8 mouse cellular contexts compared by ENCODE assay signal in the genomic region with DNA sequence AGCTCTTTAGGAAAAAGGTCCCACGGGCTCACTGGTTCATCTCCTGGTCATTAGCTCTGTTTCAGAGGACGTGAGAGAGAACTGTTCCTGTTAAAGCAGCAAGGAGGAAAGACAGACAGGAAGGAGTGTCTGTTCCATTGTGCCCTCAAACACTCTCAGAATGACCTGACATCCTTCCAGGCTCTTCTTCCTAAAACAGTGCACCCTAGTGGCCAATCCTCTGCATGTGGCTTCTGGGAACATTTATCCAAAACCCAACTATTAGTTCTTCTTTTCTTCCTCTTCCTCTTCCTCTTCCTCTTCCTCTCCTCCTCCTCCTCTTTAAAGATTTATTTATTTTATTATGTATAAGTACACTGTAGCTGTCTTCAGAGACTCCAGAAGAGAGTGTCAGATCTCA. TPM values are rescaled to one million over a fixed set of nuclear protein-coding genes. Genes with fewer than 3 reads are reported as not detected.
DNase-seq lines count a peak whose midpoint lies in the region; ATAC-seq and TF ChIP-seq lines count a peak whose summit lies in the region.

No protein-coding gene starts in this region.

- 46% methylated on average over 2 of the region's 2 CpGs for WGBS in liver, postnatal 0 days (ENCODE audit: insufficient replicate concordance)
- 26% methylated on average over 2 of the region's 2 CpGs for WGBS in liver, embryonic 11.5 days

- H3K4me2 ChIP-seq in liver, postnatal 0 days (ENCODE audit: low read depth, low read length): no peak overlapping the region
- H3K4me2 ChIP-seq in liver, embryonic 11.5 days: no peak overlapping the region

- no peak overlapping the region for H3K9ac ChIP-seq in liver, postnatal 0 days (replicated peaks)
- no peak overlapping the region for H3K9ac ChIP-seq in liver, embryonic 11.5 days (ENCODE audit: low read depth, low read length)

- ATAC-seq in liver, postnatal 0 days: no peak
- ATAC-seq in liver, embryonic 11.5 days (replicated peaks; ENCODE audit: low FRiP score): no peak

- no peaks in the 10 kb centered on the region for H3K27me3 ChIP-seq in liver, postnatal 0 days (ENCODE audit: insufficient read depth, low read length)
- no peaks in the 10 kb centered on the region for H3K27me3 ChIP-seq in liver, embryonic 11.5 days (replicated peaks; ENCODE audit: control insufficient read depth, insufficient read depth, low read length)

- no peak overlapping the region for H3K4me3 ChIP-seq in liver, postnatal 0 days (ENCODE audit: low read depth, low read length)
- H3K4me3 ChIP-seq in liver, embryonic 11.5 days (ENCODE audit: low read depth, low read length): no peak overlapping the region

- TF ChIP-seq CTCF in liver, postnatal 0 days (IDR thresholded peaks at IDR 0.05; ENCODE audit: low read depth): peak; percentile 56

- H3K4me1 ChIP-seq in liver, postnatal 0 days (ENCODE audit: insufficient read depth): no peaks in the 10 kb centered on the region
- H3K4me1 ChIP-seq in liver, embryonic 11.5 days (replicated peaks; ENCODE audit: control insufficient read depth, insufficient read depth, low read length): no peaks in the 10 kb centered on the region

- no peaks in the 10 kb centered on the region for H3K36me3 ChIP-seq in liver, postnatal 0 days (replicated peaks; ENCODE audit: insufficient read depth, low read length)
- no peaks in the 10 kb centered on the region for H3K36me3 ChIP-seq in liver, embryonic 11.5 days (ENCODE audit: control insufficient read depth, insufficient read depth, low read length)

- no peak overlapping the region for H3K27ac ChIP-seq in liver, postnatal 0 days (ENCODE audit: low read depth)
- H3K27ac ChIP-seq in liver, embryonic 11.5 days (ENCODE audit: low read depth, low read length): no peak overlapping the region

- TF ChIP-seq EP300 in liver, postnatal 0 days (IDR thresholded peaks at IDR 0.05; ENCODE audit: low read depth): no peak

- peak; percentile 46 for DNase-seq in gastrocnemius, adult 18-20 months (ENCODE audit: low spot score)
- DNase-seq in gastrocnemius, postnatal 4 days (ENCODE audit: low spot score in 2 of 2): no peak
- no peak for DNase-seq in liver, postnatal 0 days
- no peak for DNase-seq in liver, embryonic 11.5 days (ENCODE audit: low spot score)
- DNase-seq in ZHBTc4 (ENCODE audit: low read depth, low spot score): peak; percentile 84
- DNase-seq in retina, postnatal 1 day: peak; percentile 53
- no peak for DNase-seq in spleen, postnatal 36 days (ENCODE audit: low spot score in 2 of 2)
- no peak for DNase-seq in spleen, adult 12 weeks (ENCODE audit: low spot score)

- no peaks in the 10 kb centered on the region for H3K9me3 ChIP-seq in liver, postnatal 0 days (ENCODE audit: low read length)
- no peaks in the 10 kb centered on the region for H3K9me3 ChIP-seq in liver, embryonic 11.5 days (ENCODE audit: control insufficient read depth, low read length)

RNA-seq across cellular contexts. Expression of a gene that starts 20.7 kb away (rescaled TPM):
- total RNA-seq in gastrocnemius, adult 18-20 months (2021): 10 to 100 TPM; 48.7 to 51.2 TPM
- total RNA-seq in gastrocnemius, postnatal 4 days (2021): 100 to 1,000 TPM; 118 to 133 TPM
- polyA plus RNA-seq in liver, postnatal 0 days (2015; fragmentation: Nextera tagmentation; extraction: Ambion mirVana): 12.3 and 12.8 TPM in 2 replicates
- polyA plus RNA-seq in liver, embryonic 11.5 days (2014; fragmentation: Nextera tagmentation; extraction: Ambion mirVana): 46.3 and 52.0 TPM in 2 replicates

RNA-seq across cellular contexts. Expression of a gene that starts 24.5 kb away (rescaled TPM):
- 10 to 100 TPM; 22.7 to 33.2 TPM for total RNA-seq in gastrocnemius, adult 18-20 months (2021)
- 100 to 1,000 TPM; 172 to 185 TPM for total RNA-seq in gastrocnemius, postnatal 4 days (2021)
- polyA plus RNA-seq in liver, postnatal 0 days (2015; fragmentation: Nextera tagmentation; extraction: Ambion mirVana): 109 and 113 TPM in 2 replicates
- 450 and 470 TPM in 2 replicates for polyA plus RNA-seq in liver, embryonic 11.5 days (2014; fragmentation: Nextera tagmentation; extraction: Ambion mirVana)

RNA-seq across cellular contexts. Expression of a gene that starts 42.2 kb away (rescaled TPM):
- 10 to 100 TPM; 12.6 to 13.0 TPM for total RNA-seq in gastrocnemius, adult 18-20 months (2021)
- total RNA-seq in gastrocnemius, postnatal 4 days (2021): 10 to 100 TPM; 14.0 to 18.1 TPM
- 5.5 and 6.1 TPM in 2 replicates for polyA plus RNA-seq in liver, postnatal 0 days (2015; fragmentation: Nextera tagmentation; extraction: Ambion mirVana)
- 48.3 and 53.6 TPM in 2 replicates for polyA plus RNA-seq in liver, embryonic 11.5 days (2014; fragmentation: Nextera tagmentation; extraction: Ambion mirVana)

Comparison
In these comparisons a context has a peak if more than half of its experiments do, and no peak if none do; other contexts are left out.
1. DNase-seq: peak in gastrocnemius, adult 18-20 months (single experiment), ZHBTc4 (single experiment) and retina, postnatal 1 day (single experiment); none in gastrocnemius, postnatal 4 days (0 of 2), liver, postnatal 0 days (single experiment), liver, embryonic 11.5 days (single experiment), spleen, postnatal 36 days (0 of 2) and spleen, adult 12 weeks (single experiment).
2. RNA of a gene that starts 24.5 kb away (total RNA-seq): 172 to 185 TPM in gastrocnemius, postnatal 4 days; 22.7 to 33.2 TPM in gastrocnemius, adult 18-20 months; every median in the first group is over 4 times any median in the second.